Mouse (Mus musculus) lung, embryonic 15.5 days (tissue): Measurements from ENCODE around the gene Lsmem1. TPM values are rescaled to one million over a fixed set of nuclear protein-coding genes. Genes with fewer than 3 reads are reported as not detected.

Experiments
- ATAC-seq: fragments of 200-750 bp; cut with Nextera tagmentation; 2 replicates; pipeline ENCODE4 v1.8.0; 2017; ENCODE audit warnings: moderate number of reproducible peaks, borderline replicate concordance; ENCODE audit not compliant: low FRiP score, low TSS enrichment; ENCODE audit errors: extremely low read depth
- H3K27ac ChIP-seq: fragments of 300-500 bp; sonication (generic); 2 replicates; pipeline ENCODE4 v1.5.1; 2015; ENCODE audit warnings: moderate library complexity, mild to moderate bottlenecking, inconsistent platforms
- H3K27me3 ChIP-seq: fragments of 300-500 bp; sonication (generic); 2 replicates; pipeline ENCODE4 v1.6.1; 2015; ENCODE audit warnings: inconsistent platforms
- H3K36me3 ChIP-seq: fragments of 300-500 bp; sonication (generic); 2 replicates; pipeline ENCODE4 v1.6.1; 2015; ENCODE audit warnings: inconsistent platforms
- H3K4me1 ChIP-seq: fragments of 300-500 bp; sonication (generic); 2 replicates; pipeline ENCODE4 v1.6.1; 2015; ENCODE audit warnings: inconsistent platforms
- H3K4me2 ChIP-seq: fragments of 300-500 bp; sonication (generic); 2 replicates; pipeline ENCODE4 v1.6.1; 2015; ENCODE audit warnings: inconsistent platforms, mild to moderate bottlenecking, moderate library complexity
- H3K4me3 ChIP-seq: fragments of 300-500 bp; sonication (generic); 2 replicates; pipeline ENCODE4 v1.5.1; 2015; ENCODE audit warnings: mild to moderate bottlenecking, inconsistent platforms
- H3K9ac ChIP-seq: fragments of 300-500 bp; sonication (generic); 2 replicates; pipeline ENCODE4 v1.6.1; 2015; ENCODE audit warnings: inconsistent platforms
- H3K9me3 ChIP-seq: fragments of 300-500 bp; sonication (generic); 2 replicates; pipeline ENCODE4 v1.6.1; 2016; ENCODE audit warnings: inconsistent platforms
- WGBS: fragments of 180-500 bp; shearing (Covaris S2); methylation state at CpG from one replicate; pipeline ENCODE4 v1.1.7; 2015; 5-methylcytosine and 5-hydroxymethylcytosine counted together
- polyA plus RNA-seq: library from polyadenylated mRNA; unstranded; fragments of >200 nt; fragmentation: Nextera tagmentation; extraction: Ambion mirVana; gene quantifications from 2 replicates; pipeline ENCODE4 v1.2.1, GENCODE M21; 2015

Gene Lsmem1
- 0.38 and 0.50 TPM in 2 replicates for polyA plus RNA-seq

GRCm38 (mm10) chr12:40199302-40199701 is at the start of gene Lsmem1:
TSS of gene Lsmem1 (minus strand) at chr12:40199490.
- no peaks in the 10 kb centered on the region for H3K4me1 ChIP-seq
- no peaks in the 10 kb centered on the region for H3K27me3 ChIP-seq
- no peak for ATAC-seq
- WGBS, result 78% methylated on average over 8 of the region's 8 CpGs
- no peak within 1 kb of the TSS for H3K4me3 ChIP-seq
- no peaks in the 10 kb centered on the region for H3K9me3 ChIP-seq
- H3K9ac ChIP-seq, result no peak within 1 kb of the TSS
- H3K36me3 ChIP-seq, result peaks cover 24% of the 10 kb centered on the region
- no peak within 1 kb of the TSS for H3K4me2 ChIP-seq
- H3K27ac ChIP-seq, result no peak within 1 kb of the TSS

- no peak within 1 kb of the TSS for H3K4me3 ChIP-seq
- no peaks in the 10 kb centered on the region for H3K9me3 ChIP-seq
- no peaks in the 10 kb centered on the region for H3K36me3 ChIP-seq
- ATAC-seq, result no peak
- no peak within 1 kb of the TSS for H3K27ac ChIP-seq
- no peak within 1 kb of the TSS for H3K4me2 ChIP-seq
- peaks cover 27% of the 10 kb centered on the region for H3K4me1 ChIP-seq
- WGBS, result 52% methylated on average over 5 of the region's 5 CpGs
- no peak within 1 kb of the TSS for H3K9ac ChIP-seq
- no peaks in the 10 kb centered on the region for H3K27me3 ChIP-seq
Measured at GRCm38 (mm10) chr12:40248454-40249180, 49.3 kb upstream of the Lsmem1 start, which contains the start of gene Ifrd1. TSS of gene Ifrd1 (minus strand) at chr12:40248504.

- Histone ChIP-seq H3K4me3 (no peak overlapping the region), H3K36me3 (no peaks in the 10 kb centered on the region), H3K9me3 (no peaks in the 10 kb centered on the region), H3K9ac (no peak overlapping the region), H3K27me3 (no peaks in the 10 kb centered on the region), H3K27ac (no peak overlapping the region), H3K4me1 (peaks cover 28% of the 10 kb centered on the region), H3K4me2 (no peak overlapping the region)
- ATAC-seq, result 0 out of 2 replicates have a peak, but pooled peaks have one; percentile 58
- 64% methylated on average over 6 of the region's 6 CpGs for WGBS
Measured at GRCm38 (mm10) chr12:40247976-40248375, 48.7 kb upstream of the Lsmem1 start.

- H3K4me3 ChIP-seq, result no peak overlapping the region
- H3K4me1 ChIP-seq, result peaks cover 28% of the 10 kb centered on the region
- 52% methylated on average over 4 of the region's 4 CpGs for WGBS
- no peak overlapping the region for H3K27ac ChIP-seq
- no peak overlapping the region for H3K4me2 ChIP-seq
- H3K9me3 ChIP-seq, result no peaks in the 10 kb centered on the region
- no peak overlapping the region for H3K9ac ChIP-seq
- H3K27me3 ChIP-seq, result no peaks in the 10 kb centered on the region
- no peak for ATAC-seq
- H3K36me3 ChIP-seq, result no peaks in the 10 kb centered on the region
Measured at GRCm38 (mm10) chr12:40247384-40247783, 48.1 kb upstream of the Lsmem1 start.

- no peak for ATAC-seq
- H3K9ac ChIP-seq, result no peak overlapping the region
- H3K4me3 ChIP-seq, result no peak overlapping the region
- no peak overlapping the region for H3K4me2 ChIP-seq
- no peaks in the 10 kb centered on the region for H3K9me3 ChIP-seq
- peaks cover 28% of the 10 kb centered on the region for H3K4me1 ChIP-seq
- 89% methylated on average over 7 of the region's 7 CpGs for WGBS
- H3K36me3 ChIP-seq, result no peaks in the 10 kb centered on the region
- no peak overlapping the region for H3K27ac ChIP-seq
- H3K27me3 ChIP-seq, result no peaks in the 10 kb centered on the region
Measured at GRCm38 (mm10) chr12:40245434-40245970, 46.2 kb upstream of the Lsmem1 start.

- no peaks in the 10 kb centered on the region for H3K9me3 ChIP-seq
- H3K4me2 ChIP-seq, result no peak overlapping the region
- no peak overlapping the region for H3K27ac ChIP-seq
- peaks cover 28% of the 10 kb centered on the region for H3K4me1 ChIP-seq
- 80% methylated on average over 5 of the region's 5 CpGs for WGBS
- H3K9ac ChIP-seq, result no peak overlapping the region
- H3K4me3 ChIP-seq, result no peak overlapping the region
- H3K36me3 ChIP-seq, result no peaks in the 10 kb centered on the region
- no peaks in the 10 kb centered on the region for H3K27me3 ChIP-seq
- ATAC-seq, result no peak
Measured at GRCm38 (mm10) chr12:40244926-40245325, 45.6 kb upstream of the Lsmem1 start.

- Histone ChIP-seq H3K9ac (no peak overlapping the region), H3K27me3 (no peaks in the 10 kb centered on the region), H3K36me3 (no peaks in the 10 kb centered on the region), H3K4me3 (no peak overlapping the region), H3K27ac (no peak overlapping the region), H3K4me2 (peak overlapping the region; percentile 31; the same call in 1 of the 2 replicates), H3K9me3 (no peaks in the 10 kb centered on the region), H3K4me1 (peaks cover 24% of the 10 kb centered on the region)
- no peak; the same call in 1 of the 2 replicates for ATAC-seq
- 23% methylated on average over 11 of the region's 11 CpGs for WGBS
Measured at GRCm38 (mm10) chr12:40243821-40244221, 44.5 kb upstream of the Lsmem1 start.

- 59% methylated on average over 4 of the region's 4 CpGs for WGBS
- peaks cover 18% of the 10 kb centered on the region for H3K4me1 ChIP-seq
- no peak overlapping the region for H3K9ac ChIP-seq
- H3K9me3 ChIP-seq, result no peaks in the 10 kb centered on the region
- ATAC-seq, result no peak
- no peaks in the 10 kb centered on the region for H3K36me3 ChIP-seq
- no peaks in the 10 kb centered on the region for H3K27me3 ChIP-seq
- no peak overlapping the region for H3K27ac ChIP-seq
- no peak overlapping the region for H3K4me2 ChIP-seq
- H3K4me3 ChIP-seq, result no peak overlapping the region
Measured at GRCm38 (mm10) chr12:40243241-40243640, 44.0 kb upstream of the Lsmem1 start.

- ATAC-seq, result no peak
- Histone ChIP-seq H3K27me3 (no peaks in the 10 kb centered on the region), H3K27ac (no peak overlapping the region), H3K4me3 (no peak overlapping the region), H3K9me3 (no peaks in the 10 kb centered on the region), H3K9ac (no peak overlapping the region), H3K36me3 (no peaks in the 10 kb centered on the region), H3K4me2 (no peak overlapping the region), H3K4me1 (peaks cover 7% of the 10 kb centered on the region; the same call in 1 of the 2 replicates)
- 90% methylated on average over 7 of the region's 7 CpGs for WGBS
Measured at GRCm38 (mm10) chr12:40239161-40239560, 39.9 kb upstream of the Lsmem1 start.

GRCm38 (mm10) chr12:40232231-40232630 is 32.9 kb upstream of the Lsmem1 start:
- no peak for ATAC-seq

GRCm38 (mm10) chr12:40231632-40232031 is 32.3 kb upstream of the Lsmem1 start:
- no peak overlapping the region for H3K4me3 ChIP-seq
- H3K27me3 ChIP-seq, result no peaks in the 10 kb centered on the region
- H3K4me2 ChIP-seq, result no peak overlapping the region
- H3K9me3 ChIP-seq, result no peaks in the 10 kb centered on the region
- WGBS, result 75% methylated on average over 2 of the region's 2 CpGs
- H3K4me1 ChIP-seq, result no peaks in the 10 kb centered on the region
- ATAC-seq, result no peak
- H3K36me3 ChIP-seq, result no peaks in the 10 kb centered on the region
- H3K9ac ChIP-seq, result no peak overlapping the region
- no peak overlapping the region for H3K27ac ChIP-seq

More at GRCm38 (mm10) chr12:40232231-40232630, 32.9 kb upstream of the Lsmem1 start:
- Histone ChIP-seq H3K4me2 (no peak overlapping the region), H3K27me3 (no peaks in the 10 kb centered on the region), H3K9ac (no peak overlapping the region), H3K4me3 (no peak overlapping the region), H3K9me3 (no peaks in the 10 kb centered on the region), H3K4me1 (no peaks in the 10 kb centered on the region), H3K36me3 (no peaks in the 10 kb centered on the region), H3K27ac (no peak overlapping the region)
- 83% methylated on average over 1 of the region's 1 CpGs for WGBS

GRCm38 (mm10) chr12:40224171-40224880 is 25.0 kb upstream of the Lsmem1 start:
- Histone ChIP-seq H3K27ac (no peak overlapping the region), H3K4me3 (no peak overlapping the region), H3K9ac (no peak overlapping the region), H3K36me3 (no peaks in the 10 kb centered on the region), H3K4me1 (peaks cover 12% of the 10 kb centered on the region), H3K9me3 (no peaks in the 10 kb centered on the region), H3K27me3 (no peaks in the 10 kb centered on the region), H3K4me2 (peak overlapping the region; percentile 58; the same call in 1 of the 2 replicates)
- whole genome bisulfite sequencing, result 90% methylated on average over 9 of the region's 9 CpGs
- ATAC-seq, result no peak
